ENCODE assay signal across 16 mouse cellular contexts in genomic region chr2:45212833-45213232, GRCm38 (mm10).
DNase-seq lines count a peak whose midpoint lies in the region.
"Had no signal": no experiment of that assay in that cellular context is flagged by ENCODE, and none has a peak within 500 bp of the region (broad histone marks: within the 10 kb centered on the region; RNA-seq: fewer than 3 reads in every experiment).

No protein-coding gene starts in this region.

- DNase-seq in heart, adult 11 months: peak; percentile 27
- DNase-seq in heart, adult 8-10 months (ENCODE audit: low spot score): no peak
- peak; percentile 64 to 71 for DNase-seq in kidney, adult 8-10 months
- peak; percentile 49 for DNase-seq in kidney, postnatal 14 days
- DNase-seq in thymus, adult 18-20 months: no peak
- no peak for DNase-seq in right cerebral cortex, postnatal 25 days
- no peak for DNase-seq in spleen, postnatal 4 days (ENCODE audit: low spot score in 2 of 2)
- DNase-seq: adrenal gland, postnatal 14 days; B cell, adult 2 months; cerebellum, adult 18-20 months; cerebellum, adult 9-11 months; cerebellum, postnatal 36 days; gastrocnemius, adult 2 months; gastrocnemius, postnatal 25 days; heart, postnatal 10 days; heart, postnatal 4 days had no signal

Comparison
In these comparisons a context has a peak if more than half of its experiments do, and no peak if none do; other contexts are left out.
1. DNase-seq: peak in heart, adult 11 months (single experiment), kidney, adult 8-10 months (2 of 2) and kidney, postnatal 14 days (single experiment); none in heart, adult 8-10 months (single experiment), thymus, adult 18-20 months (0 of 2), right cerebral cortex, postnatal 25 days (single experiment) and spleen, postnatal 4 days (0 of 2).